Mouse (Mus musculus): ENCODE results near the gene Gria1.

Gene Gria1

GRCm38 (mm10) chr11:57298263-57298662 lies 287.1 kb downstream of the Gria1 start:
- DNase-seq (ENCODE audit: low spot score) = peak; percentile 81

GRCm38 (mm10) chr11:57298665-57299064 lies 287.5 kb downstream of the Gria1 start:
- DNase-seq (ENCODE audit: low spot score) = no peak

GRCm38 (mm10) chr11:57303602-57304001 lies 292.4 kb downstream of the Gria1 start:
- DNase-seq (ENCODE audit: low spot score) = no peak

DNA sequence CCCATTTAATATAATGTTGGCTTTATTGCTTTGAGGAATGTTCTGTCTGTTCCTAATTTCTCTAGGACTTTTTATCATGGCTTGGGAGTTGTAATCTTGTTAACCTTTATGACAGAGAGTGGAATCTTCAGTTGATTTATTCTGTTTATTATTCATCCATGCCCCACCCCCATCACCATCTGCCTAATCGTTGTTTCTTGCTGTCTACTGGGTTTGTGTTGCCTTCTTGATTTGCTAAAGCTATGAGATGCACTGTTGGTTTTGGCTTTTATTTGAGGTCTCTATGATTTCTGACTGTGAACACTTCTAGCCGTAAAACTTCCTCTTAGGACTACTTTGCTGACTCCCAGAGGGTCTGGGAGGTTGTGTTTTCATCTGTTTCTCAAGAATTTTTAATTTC lies 294.9 kb downstream of the Gria1 start:
- no peak for DNase-seq (ENCODE audit: low spot score)

DNA sequence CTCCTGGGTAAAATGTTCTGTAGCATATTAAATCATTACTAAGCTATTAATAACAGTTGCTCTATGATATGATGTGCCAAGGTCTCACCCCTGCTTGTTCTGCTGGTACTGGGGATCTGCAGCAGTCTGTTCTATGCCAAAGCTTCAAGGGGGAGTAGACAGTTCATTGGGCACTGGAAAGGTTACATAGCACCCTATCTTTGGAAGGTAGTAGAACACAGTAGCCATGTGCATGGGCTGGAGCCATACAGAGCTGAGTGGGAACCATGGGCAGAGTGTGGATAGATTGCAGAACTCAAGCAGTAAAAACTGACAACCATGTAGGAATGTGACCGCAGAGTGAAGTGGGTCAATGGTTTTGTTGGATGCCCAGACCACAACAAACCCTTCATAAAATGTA lies 295.7 kb downstream of the Gria1 start:
- DNase-seq (ENCODE audit: low spot score) = no peak

GRCm38 (mm10) chr11:57317063-57317462 lies 305.9 kb downstream of the Gria1 start:
- DNase-seq (ENCODE audit: low spot score) = no peak

DNA sequence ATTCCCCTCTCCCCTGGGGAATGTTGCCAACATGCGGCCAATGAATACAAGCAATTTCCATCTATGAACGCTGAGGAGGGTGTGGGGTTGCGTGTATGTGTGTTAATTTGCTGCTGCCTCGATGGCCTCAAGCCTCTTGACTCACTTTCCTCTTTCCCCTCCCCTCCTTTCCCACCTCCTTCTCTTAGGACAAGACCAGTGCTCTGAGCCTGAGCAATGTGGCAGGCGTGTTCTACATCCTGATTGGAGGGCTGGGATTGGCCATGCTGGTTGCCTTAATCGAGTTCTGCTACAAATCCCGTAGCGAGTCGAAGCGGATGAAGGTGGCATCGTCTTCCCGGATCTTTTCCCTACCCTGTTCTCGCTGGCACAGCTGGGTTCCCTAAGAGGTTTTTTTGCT lies 306.3 kb downstream of the Gria1 start:
- DNase-seq (ENCODE audit: low spot score) = no peak

DNA sequence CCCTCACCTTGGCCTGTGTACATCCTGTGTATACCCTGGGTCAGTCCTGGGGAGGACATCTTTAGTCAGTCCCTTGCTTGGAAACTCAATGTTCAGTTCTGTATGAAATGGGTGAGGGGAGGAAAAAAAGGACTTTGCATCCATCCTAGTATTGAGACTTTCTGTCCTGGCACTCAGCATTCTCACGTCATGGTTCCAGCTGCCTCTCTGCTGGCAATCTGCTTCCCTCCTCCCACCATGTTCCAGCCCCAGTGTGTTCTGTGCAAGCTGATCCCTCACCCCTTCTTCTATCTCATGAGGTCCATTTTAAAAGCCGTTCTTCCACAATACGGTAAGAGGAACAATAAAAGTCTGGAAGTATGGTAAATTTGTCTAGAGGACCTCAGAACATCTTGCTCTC lies 308.2 kb downstream of the Gria1 start:
- no peak for DNase-seq (ENCODE audit: low spot score)

GRCm38 (mm10) chr11:57324099-57324498 lies 312.9 kb downstream of the Gria1 start:
- DNase-seq (ENCODE audit: low spot score) = no peak

Data from embryo, embryonic 10 days (tissue).